Mouse (Mus musculus) liver, embryonic 14.5 days (tissue): ENCODE data around the gene Dip2c. TPM values are rescaled to one million over a fixed set of nuclear protein-coding genes. Genes with fewer than 3 reads are reported as not detected.

Experiments used
- ATAC-seq: fragments of 200-750 bp; cut with Nextera tagmentation; 2 replicates; pipeline ENCODE4 v1.8.0; 2017; ENCODE audit warnings: moderate number of reproducible peaks, mild to moderate bottlenecking, moderate library complexity; ENCODE audit not compliant: insufficient read depth
- DNase-seq, 3 experiments: peaks; one replicate each; pipeline ENCODE4 v3.0.0-alpha.2; 2012 to 2013; ENCODE audit warnings: low read depth in 3 of 3, low spot score in 3 of 3
- H3K27ac ChIP-seq: fragments of 300-500 bp; sonication (generic); 2 replicates; pipeline ENCODE4 v1.5.1; 2014; ENCODE audit warnings: moderate library complexity, mild to moderate bottlenecking, control low read depth, inconsistent platforms
- H3K27me3 ChIP-seq: fragments of 300-500 bp; sonication (generic); 2 replicates; pipeline ENCODE4 v1.6.1; 2014; ENCODE audit warnings: mild to moderate bottlenecking, low read length, moderate library complexity; ENCODE audit not compliant: control insufficient read depth, insufficient read depth
- H3K36me3 ChIP-seq: fragments of 300-500 bp; sonication (generic); replicated peaks from 2 replicates; pipeline ENCODE4 v1.6.1; 2014; ENCODE audit warnings: low read depth; ENCODE audit not compliant: control insufficient read depth, insufficient read depth
- H3K4me1 ChIP-seq, 2 experiments: fragments of 200-500 bp in 1 of 2; fragments of 300-500 bp in 1 of 2; sonication (generic) in 1 of 2; replicated peaks; 2 replicates each; pipeline ENCODE4 v1.6.1; 2012 to 2014; ENCODE audit warnings: antibody characterized with exemption in 1 of 2, inconsistent platforms in 1 of 2, low read length in 1 of 2; ENCODE audit not compliant: control insufficient read depth in 2 of 2, insufficient read depth in 2 of 2
- H3K4me2 ChIP-seq: fragments of 300-500 bp; sonication (generic); 2 replicates; pipeline ENCODE4 v1.6.1; 2014; ENCODE audit warnings: low read depth, mild to moderate bottlenecking, control low read depth, moderate library complexity
- H3K4me3 ChIP-seq, 2 experiments: fragments of 200-500 bp in 1 of 2; fragments of 300-500 bp in 1 of 2; sonication (generic) in 1 of 2; 2 replicates each; pipeline ENCODE4 v1.5.1; 2012 to 2014; ENCODE audit warnings: low read depth in 2 of 2, low read length in 2 of 2, mild to moderate bottlenecking in 2 of 2, control low read depth in 1 of 2, inconsistent platforms in 1 of 2, moderate library complexity in 1 of 2; ENCODE audit not compliant: insufficient read depth in 1 of 2
- H3K9ac ChIP-seq: fragments of 300-500 bp; sonication (generic); replicated peaks from 2 replicates; pipeline ENCODE4 v1.6.1; 2014; ENCODE audit warnings: mild to moderate bottlenecking, control low read depth, moderate library complexity
- H3K9me3 ChIP-seq: fragments of 300-500 bp; sonication (generic); 2 replicates; pipeline ENCODE4 v1.6.1; 2016; ENCODE audit warnings: low read length, mixed read lengths; ENCODE audit not compliant: control insufficient read depth
- CTCF ChIP-seq: IDR thresholded peaks from 2 replicates; pipeline ENCODE4 v1.5.1; 2016; ENCODE audit warnings: antibody characterized with exemption, low read depth, control low read depth
- EP300 ChIP-seq: IDR thresholded peaks from 2 replicates; pipeline ENCODE4 v1.6.1; 2016; ENCODE audit warnings: antibody characterized with exemption, low read depth
- WGBS: fragments of 180-500 bp; shearing (Covaris S2); extraction: QIAGEN DNeasy Blood & Tissue Kit; methylation state at CpG from one replicate; pipeline ENCODE4 v1.1.7; 2014; ENCODE audit not compliant: insufficient replicate concordance; 5-methylcytosine and 5-hydroxymethylcytosine counted together
- polyA plus RNA-seq, 2 experiments: library from polyadenylated mRNA; depleted of rRNA in 1 of 2; stranded (reverse) in 1 of 2; unstranded in 1 of 2; fragments of >200 nt; fragmentation: Nextera tagmentation in 1 of 2; extraction: Ambion mirVana in 1 of 2; gene quantifications; 2 replicates each; pipeline versions ENCODE4 v1.2.1 to v1.2.3; 2012 to 2014

Gene Dip2c
- polyA plus RNA-seq, 2 experiments: 0.46 to 0.55 TPM

DNA sequence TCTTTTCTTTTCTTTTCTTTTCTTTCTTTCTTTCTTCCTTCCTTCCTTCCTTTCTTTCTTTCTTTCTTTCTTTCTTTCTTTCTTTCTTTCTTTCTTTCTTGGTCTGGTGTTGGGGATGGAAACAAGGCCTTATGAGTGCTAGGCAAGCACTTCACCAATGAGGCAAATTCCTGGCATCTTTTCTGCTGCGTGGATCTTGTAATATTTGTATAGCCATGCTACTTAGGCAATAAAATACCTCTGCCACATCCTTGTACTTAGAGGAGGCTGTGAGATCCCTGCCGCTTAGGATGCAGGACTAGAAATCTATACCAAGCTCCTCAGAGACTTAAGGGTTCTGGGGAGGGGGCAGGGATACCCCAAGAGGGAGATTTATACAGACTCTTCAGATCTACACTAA is 23.3 kb downstream of the Dip2c start:
- no peak for DNase-seq
- TF ChIP-seq EP300 (no peak), CTCF (no peak)
- no peak overlapping the region for H3K9ac ChIP-seq
- no peak overlapping the region for H3K4me2 ChIP-seq
- no peaks in the 10 kb centered on the region for H3K9me3 ChIP-seq
- H3K36me3 ChIP-seq: no peaks in the 10 kb centered on the region
- WGBS: 62% methylated on average over 2 of the region's 2 CpGs
- no peak overlapping the region for H3K27ac ChIP-seq
- H3K4me3 ChIP-seq: no peak overlapping the region
- H3K4me1 ChIP-seq: no peaks in the 10 kb centered on the region
- no peaks in the 10 kb centered on the region for H3K27me3 ChIP-seq
- no peak for ATAC-seq

- ATAC-seq: no peak
- Histone ChIP-seq H3K4me2 (no peak overlapping the region), H3K27ac (no peak overlapping the region), H3K27me3 (no peaks in the 10 kb centered on the region), H3K9ac (no peak overlapping the region), H3K4me3 (no peak overlapping the region), H3K4me1 (no peaks in the 10 kb centered on the region), H3K9me3 (no peaks in the 10 kb centered on the region), H3K36me3 (no peaks in the 10 kb centered on the region)
- WGBS: 55% methylated on average over 6 of the region's 6 CpGs
- DNase-seq: no peak
- TF ChIP-seq CTCF (no peak), EP300 (no peak)
These were observed 32.5 kb downstream of the Dip2c start for GRCm38 (mm10) chr13:9308863-9309262.

GRCm38 (mm10) chr13:9310806-9311205 is 34.5 kb downstream of the Dip2c start:
- 59% methylated on average over 1 of the region's 1 CpGs for WGBS
- Histone ChIP-seq H3K36me3 (no peaks in the 10 kb centered on the region), H3K4me3 (no peak overlapping the region)

GRCm38 (mm10) chr13:9312916-9313315 is 36.6 kb downstream of the Dip2c start:
- no peak for ATAC-seq
- H3K4me2 ChIP-seq: no peak overlapping the region
- H3K27me3 ChIP-seq: no peaks in the 10 kb centered on the region
- no peak overlapping the region for H3K9ac ChIP-seq
- no peak for DNase-seq
- H3K4me3 ChIP-seq: no peak overlapping the region
- H3K9me3 ChIP-seq: no peaks in the 10 kb centered on the region
- no peak overlapping the region for H3K27ac ChIP-seq
- no peaks in the 10 kb centered on the region for H3K36me3 ChIP-seq
- TF ChIP-seq CTCF: no peak
- TF ChIP-seq EP300: no peak
- no peaks in the 10 kb centered on the region for H3K4me1 ChIP-seq

More at GRCm38 (mm10) chr13:9310806-9311205, 34.5 kb downstream of the Dip2c start:
- TF ChIP-seq CTCF: no peak
- TF ChIP-seq EP300: no peak
- Histone ChIP-seq H3K27ac (no peak overlapping the region), H3K4me1 (no peaks in the 10 kb centered on the region), H3K9ac (no peak overlapping the region), H3K4me2 (no peak overlapping the region), H3K9me3 (no peaks in the 10 kb centered on the region), H3K27me3 (no peaks in the 10 kb centered on the region)
- DNase-seq: no peak
- ATAC-seq: no peak

GRCm38 (mm10) chr13:9314099-9314712 is 37.9 kb downstream of the Dip2c start:
- Histone ChIP-seq H3K9me3 (no peaks in the 10 kb centered on the region), H3K4me3 (no peak overlapping the region), H3K27me3 (no peaks in the 10 kb centered on the region), H3K36me3 (no peaks in the 10 kb centered on the region), H3K27ac (no peak overlapping the region), H3K4me2 (no peak overlapping the region), H3K4me1 (no peaks in the 10 kb centered on the region), H3K9ac (no peak overlapping the region)
- DNase-seq (no peak), ATAC-seq (no peak)
- WGBS: 67% methylated on average over 2 of the region's 2 CpGs
- no peak for TF ChIP-seq CTCF
- TF ChIP-seq EP300: no peak
